Mouse (Mus musculus): ENCODE results near the gene Hrc.

GRCm38 (mm10) chr7:45356087-45356486 is 21.0 kb downstream of the Hrc start:
- no peak for TF ChIP-seq POLR2A (IDR thresholded peaks at IDR 0.05; ENCODE audit: insufficient read length, low read depth)
- no peak for TF ChIP-seq MAX (IDR thresholded peaks at IDR 0.05; ENCODE audit: low read depth)
- TF ChIP-seq REST (IDR thresholded peaks at IDR 0.05; ENCODE audit: insufficient read depth, insufficient read length): no peak
- no peak for TF ChIP-seq USF1 (IDR thresholded peaks at IDR 0.05; ENCODE audit: low read depth)
- TF ChIP-seq E2F4 (IDR thresholded peaks at IDR 0.05; ENCODE audit: insufficient read depth): no peak
- no peak for TF ChIP-seq POLR2AphosphoS2 (IDR thresholded peaks at IDR 0.05; ENCODE audit: insufficient read length, low read depth)
- no peak for TF ChIP-seq MYOG (IDR thresholded peaks at IDR 0.05; ENCODE audit: control insufficient read depth in 1 of 3, insufficient read depth in 1 of 3, insufficient read length in 2 of 3, low read depth in 2 of 3)
- no peak for TF ChIP-seq TCF12 (IDR thresholded peaks at IDR 0.05; ENCODE audit: insufficient read depth, poor library complexity, severe bottlenecking)
- no peak for TF ChIP-seq MYOD1 (IDR thresholded peaks at IDR 0.05; ENCODE audit: control insufficient read depth in 1 of 3, insufficient read length in 2 of 3, low read depth in 2 of 3)
- TF ChIP-seq CEBPB (IDR thresholded peaks at IDR 0.05; ENCODE audit: insufficient read depth, poor library complexity, severe bottlenecking): no peak

Measured in myocyte (in vitro differentiated cells).